Mouse (Mus musculus): Measurements from ENCODE around the gene Col26a1.

DNA sequence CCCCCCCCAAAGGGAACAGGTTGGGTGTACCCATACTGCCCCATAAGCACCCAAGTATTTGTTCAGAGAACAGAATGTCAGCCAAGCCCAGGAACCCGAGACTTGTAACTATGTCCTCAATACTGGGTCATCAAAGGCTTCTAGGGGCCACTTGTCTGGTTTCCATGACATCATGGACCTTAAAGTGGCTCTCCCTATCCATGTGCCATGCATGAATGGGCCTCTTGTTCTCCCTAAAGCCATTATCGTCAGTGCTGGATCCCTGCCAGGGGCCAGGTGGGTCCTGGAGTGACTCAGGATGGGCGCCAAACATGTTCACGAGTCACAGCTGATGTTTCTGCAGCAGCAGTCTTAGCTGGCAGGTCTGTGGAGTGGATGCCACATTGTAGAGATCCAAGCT, 172.3 kb downstream of the Col26a1 start:
- TF ChIP-seq POLR2A (IDR thresholded peaks at IDR 0.05; ENCODE audit: control insufficient read depth, low read depth, low read length) = no peak
- no peak for TF ChIP-seq CTCF (IDR thresholded peaks at IDR 0.05; ENCODE audit: control insufficient read depth, insufficient read depth, insufficient replicate concordance, low read depth, low read length)
